Mouse (Mus musculus) forelimb bud, embryonic 11.5 days (tissue): ENCODE results near the gene Olfr1513.
"Not testable (repeated sequence)": the region's sequence is repeated elsewhere in the genome, so short reads cannot be mapped to it uniquely, and the experiment has no call there.

ENCODE experiments used
- DNase-seq: peaks from one replicate; pipeline ENCODE4 v3.0.0-alpha.2; 2012; ENCODE audit warnings: low read depth, low spot score

Olfr1513 gene

DNA sequence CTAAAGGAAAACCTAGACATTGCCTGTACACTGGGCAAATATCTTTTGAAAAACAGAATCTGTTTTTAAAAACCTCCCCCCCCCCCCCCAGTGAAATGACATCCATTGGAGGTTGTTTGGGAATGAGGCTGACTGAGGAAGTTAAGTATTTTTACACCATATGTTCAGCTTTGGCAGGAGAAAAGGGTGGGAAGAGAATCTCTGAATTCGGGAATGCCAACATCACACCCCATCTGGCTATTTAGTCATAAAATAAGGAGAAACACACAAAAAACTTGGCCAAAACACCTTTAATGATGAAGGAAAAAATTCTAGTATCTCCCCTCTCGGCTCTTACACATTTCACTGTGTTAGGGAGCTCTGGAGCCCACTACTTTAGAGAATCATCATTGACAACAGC lies 45.3 kb downstream of the Olfr1513 start:
- no peak for DNase-seq

DNA sequence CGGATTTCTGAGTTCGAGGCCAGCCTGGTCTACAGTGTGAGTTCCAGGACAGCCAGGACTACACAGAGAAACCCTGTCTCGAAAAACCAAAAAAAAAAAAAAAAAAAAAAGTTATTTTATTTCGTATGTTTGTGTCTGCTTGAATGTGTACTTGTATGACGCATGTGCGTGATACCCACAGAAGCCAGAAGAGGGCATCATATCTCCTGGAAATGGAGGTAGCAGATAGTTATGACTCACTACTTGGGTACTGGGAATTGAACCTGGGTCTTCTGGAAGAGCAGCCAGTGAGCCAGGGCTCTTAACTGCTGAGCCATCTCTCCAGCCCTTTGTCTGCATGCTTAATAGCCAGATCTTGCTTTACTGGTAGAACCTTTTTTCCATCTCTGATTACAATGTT lies 45.9 kb downstream of the Olfr1513 start:
- not testable (repeated sequence) for DNase-seq

DNA sequence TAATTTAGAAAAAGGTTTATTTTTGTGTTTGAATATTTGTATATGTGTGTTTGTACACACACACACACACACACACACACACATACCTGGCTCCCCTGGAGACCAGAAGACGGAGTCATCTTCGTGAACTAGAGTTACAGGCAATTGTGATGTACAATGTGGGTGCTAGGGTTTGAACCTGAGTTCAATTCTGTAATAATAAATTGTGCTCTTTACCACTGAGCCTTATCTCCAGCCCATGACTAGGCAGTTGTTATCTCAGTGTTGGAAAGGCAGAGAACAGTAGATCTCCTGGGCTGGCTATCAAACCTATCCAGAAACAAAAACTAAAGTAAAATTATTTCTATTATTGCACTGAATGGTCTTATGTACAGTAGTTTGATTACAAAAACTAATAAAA lies 50.1 kb downstream of the Olfr1513 start:
- DNase-seq: no peak

DNA sequence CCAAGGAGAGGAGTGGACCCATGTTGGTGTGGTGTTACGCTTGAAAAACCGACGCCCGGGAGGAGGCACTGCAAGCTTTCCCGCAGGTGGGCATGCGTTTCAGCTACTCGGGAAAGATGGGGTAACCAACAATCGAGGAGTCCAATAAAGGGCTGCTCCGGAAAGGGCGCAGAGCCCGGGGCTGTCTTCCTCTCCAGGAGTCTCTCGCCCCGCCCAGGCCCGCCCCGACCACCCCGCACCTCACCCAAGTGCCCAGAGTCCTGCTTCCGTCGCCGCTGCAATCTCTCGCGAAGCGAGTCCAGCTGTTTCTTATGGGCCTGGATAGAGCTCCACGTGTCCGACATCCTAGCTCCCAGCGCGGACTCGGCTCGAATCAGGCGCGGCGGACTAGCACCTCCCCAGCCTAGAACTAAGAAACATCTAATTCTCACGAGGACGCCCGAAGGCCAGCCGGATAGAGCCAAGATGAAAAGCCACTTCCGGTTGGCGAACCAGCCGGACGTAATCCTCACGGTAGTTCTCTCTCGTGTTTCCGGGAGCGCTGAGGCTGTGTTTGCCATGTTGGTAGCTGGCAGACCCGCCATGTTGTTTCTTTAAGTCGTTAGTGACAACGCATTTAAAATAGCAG lies 51.5 kb downstream of the Olfr1513 start, which contains the start of gene Mettl3:
Gene Mettl3, minus strand, starts transcription at position 485 of the 628 bp plus-strand sequence.
- peak; percentile 94 for DNase-seq

DNA sequence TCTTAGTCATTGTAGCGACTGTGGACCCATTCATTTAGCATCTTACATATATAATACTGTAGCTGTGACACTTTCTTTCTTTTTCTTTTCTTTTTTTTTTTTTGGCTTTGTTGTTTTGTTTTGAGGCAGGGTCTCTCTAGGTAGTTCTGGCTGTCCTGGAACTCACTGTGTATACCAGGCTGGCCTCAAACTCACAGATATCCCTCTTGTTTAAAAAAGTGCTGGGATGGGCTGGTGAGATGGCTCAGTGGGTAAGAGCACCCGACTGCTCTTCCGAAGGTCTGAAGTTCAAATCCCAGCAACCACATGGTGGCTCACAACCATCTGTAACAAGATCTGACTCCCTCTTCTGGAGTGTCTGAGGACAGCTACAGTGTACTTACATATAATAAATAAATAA lies 52.7 kb downstream of the Olfr1513 start:
- not testable (repeated sequence) for DNase-seq
